Mouse (Mus musculus): ENCODE data around the gene Tspo2.

- TF ChIP-seq CTCF (IDR thresholded peaks at IDR 0.05; ENCODE audit: low read depth) (no peak), EP300 (IDR thresholded peaks at IDR 0.05; ENCODE audit: low read depth) (peak; percentile 68)
Observed at GRCm38 (mm10) chr17:48404706-48405105, 46.6 kb downstream of the Tspo2 start.

Measured in liver, embryonic 14.5 days (tissue).